Mouse (Mus musculus): ENCODE measurements at regions not wholly inside any gene's neighbourhood (a gene's known extent, or its start where the extent isn't known, plus 50 kb on each side); places are given as distances from the start of the nearest gene placed in this dataset.

DNA sequence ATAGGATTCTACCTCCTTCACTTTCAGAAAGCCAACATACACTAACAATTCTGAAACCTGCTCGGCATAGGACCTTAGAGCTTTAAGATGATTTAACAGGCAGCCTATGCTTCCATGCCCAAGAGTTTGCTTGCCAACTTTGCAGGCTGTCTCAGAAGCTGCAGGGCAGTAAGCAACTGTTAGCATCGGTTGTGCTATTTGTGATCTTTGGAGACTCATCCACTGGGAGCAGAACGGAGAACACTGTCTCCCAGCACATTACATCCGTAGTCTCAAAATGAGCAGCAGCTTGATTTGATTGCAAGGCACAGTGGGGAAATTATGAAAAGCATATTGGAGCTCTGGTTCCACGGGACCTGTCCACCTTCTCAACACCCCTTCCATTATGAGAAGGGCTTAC lies 108.5 kb upstream of the Pter start:
- no peak for DNase-seq (ENCODE audit: low spot score in 2 of 2)

DNA sequence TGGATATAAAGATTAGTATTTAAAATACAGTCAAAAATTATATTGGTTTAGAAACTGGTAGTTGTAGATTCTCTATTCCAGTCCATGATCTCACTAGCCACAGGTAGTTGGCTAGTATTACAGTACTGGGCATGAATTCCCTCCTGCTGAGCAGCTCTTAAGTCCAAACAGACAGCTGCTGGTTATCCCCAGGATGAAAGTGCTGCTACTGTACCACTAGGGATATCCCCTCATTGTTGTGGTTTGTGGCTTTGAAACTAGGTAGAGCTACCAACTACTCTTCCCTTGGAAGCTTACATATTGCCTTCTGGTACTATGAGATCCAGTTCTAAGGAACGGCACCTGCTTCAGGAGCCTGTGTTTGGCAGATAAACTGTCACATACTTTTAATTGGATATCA lies 97.9 kb upstream of the Pter start:
- DNase-seq (ENCODE audit: low spot score in 2 of 2): no peak

DNA sequence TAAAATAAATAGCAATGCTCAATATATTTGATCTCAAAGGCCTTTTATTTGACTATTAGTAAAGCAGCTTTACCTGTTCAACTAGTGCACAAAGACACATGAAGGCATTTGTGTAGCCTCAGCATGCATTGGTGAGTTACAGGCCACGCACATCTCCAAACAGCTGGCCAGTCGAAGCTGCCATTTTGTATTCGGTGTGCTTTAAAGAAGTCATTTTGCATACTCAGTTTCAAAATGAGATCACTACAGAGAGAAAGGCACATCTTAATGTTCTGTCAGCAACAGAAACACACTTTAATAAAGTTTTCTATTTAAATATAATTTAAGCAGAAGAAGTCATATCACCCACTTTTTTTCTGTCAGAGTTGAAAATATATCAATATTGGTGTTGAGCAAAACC lies 90.3 kb upstream of the Pter start:
- no peak for DNase-seq (ENCODE audit: low spot score in 2 of 2)

DNA sequence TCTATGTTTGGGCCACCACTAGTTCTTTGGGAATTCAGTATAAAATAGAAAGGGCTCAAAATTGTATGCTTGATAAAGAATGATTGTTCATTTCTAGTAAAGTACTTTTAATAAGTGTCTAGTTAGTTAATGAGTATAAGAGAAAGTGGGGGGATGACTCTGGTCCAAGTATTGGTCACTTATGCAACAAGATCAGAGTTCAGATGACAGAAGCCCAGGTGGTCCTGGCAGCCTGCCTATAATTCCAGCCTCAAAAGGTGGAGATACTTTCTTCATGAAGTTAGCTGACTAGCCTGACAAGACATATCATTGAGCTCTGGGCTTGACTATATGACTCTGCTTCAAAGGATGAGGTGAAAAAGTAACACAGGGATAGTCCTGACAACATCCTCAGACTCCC lies 57.3 kb upstream of the Pter start:
- no peak for DNase-seq (ENCODE audit: low spot score in 2 of 2)

DNA sequence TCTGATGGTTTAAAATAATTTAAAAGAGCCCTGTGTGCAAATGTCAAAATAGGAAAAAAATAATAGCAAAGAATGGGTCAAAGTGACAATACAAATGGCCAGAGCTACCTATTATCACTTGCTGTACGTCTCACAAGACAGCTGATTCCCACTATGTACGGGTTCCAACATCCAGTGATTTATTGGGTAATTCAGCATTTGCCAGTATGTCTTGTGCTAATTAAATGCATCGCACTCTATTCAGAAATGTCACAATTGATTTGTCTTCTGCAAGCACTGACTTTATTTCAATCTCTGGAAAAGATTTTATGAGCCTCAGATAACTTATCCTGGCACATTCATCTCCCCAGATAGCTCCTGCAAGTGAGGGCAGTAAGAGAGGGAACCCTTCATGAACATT lies 55.1 kb upstream of the Pter start:
- no peak for DNase-seq (ENCODE audit: low spot score in 2 of 2)
